Mouse (Mus musculus): ENCODE results near the gene Trp53i11.

The Trp53i11 gene

GRCm38 (mm10) chr2:93227713-93228479 is 40.5 kb downstream of the Trp53i11 start:
- intact Hi-C loops (cut with DNase I) = loop anchor here (2.0 kb wide), 1 partner anchor 105 kb away; no protein-coding TSS in a partner anchor

- intact Hi-C loops (cut with DNase I) = no loop called here
Measured at GRCm38 (mm10) chr2:93228480-93228824, 41.1 kb downstream of the Trp53i11 start.

GRCm38 (mm10) chr2:93232141-93232540 is 44.8 kb downstream of the Trp53i11 start:
- intact Hi-C loops (cut with DNase I) = no loop called here

- intact Hi-C loops (cut with DNase I) = no loop called here
Measured at GRCm38 (mm10) chr2:93237055-93237454, 49.7 kb downstream of the Trp53i11 start.

GRCm38 (mm10) chr2:93238864-93239263 is 51.5 kb downstream of the Trp53i11 start:
- intact Hi-C loops (cut with DNase I) = no loop called here

GRCm38 (mm10) chr2:93242166-93242565 is 54.8 kb downstream of the Trp53i11 start:
- intact Hi-C loops (cut with DNase I) = no loop called here

GRCm38 (mm10) chr2:93243439-93244089 is 56.2 kb downstream of the Trp53i11 start:
- intact Hi-C loops (cut with DNase I) = no loop called here

- intact Hi-C loops (cut with DNase I) = no loop called here
Measured at GRCm38 (mm10) chr2:93244090-93244443, 56.7 kb downstream of the Trp53i11 start.

- intact Hi-C loops (cut with DNase I) = no loop called here
Measured at GRCm38 (mm10) chr2:93249058-93249457, 61.7 kb downstream of the Trp53i11 start.

GRCm38 (mm10) chr2:93250611-93251010 is 63.3 kb downstream of the Trp53i11 start:
- intact Hi-C loops (cut with DNase I) = no loop called here

Data from adrenal gland (tissue).